Mouse (Mus musculus) erythroblast, adult 5-6 weeks (primary cell): ENCODE results near the gene Rep15. TPM values are rescaled to one million over a fixed set of nuclear protein-coding genes. Genes with fewer than 3 reads are reported as not detected.

Source experiments
- ATAC-seq: replicated peaks from 2 replicates; pipeline ENCODE4 v1.8.0; 2016; ENCODE audit warnings: moderate number of reproducible peaks, mild to moderate bottlenecking, moderate TSS enrichment, inconsistent platforms; ENCODE audit not compliant: poor library complexity, low FRiP score, severe bottlenecking
- total RNA-seq, 2 experiments: library from RNA; stranded (forward) in 1 of 2; stranded (reverse) in 1 of 2; fragments of 150-400 nt in 1 of 2; fragments of 200-764, 138-1000 nt in 1 of 2; gene quantifications; 2 replicates each; pipeline versions ENCODE4 v1.2.3 to v1.2.4; 2015 to 2017; ENCODE audit warnings: low replicate concordance in 2 of 2

The Rep15 gene
- total RNA-seq (2015; ENCODE audit: low replicate concordance), result 0.63 TPM in 1 of 2 replicates, not detected in the other
- 0.28 TPM in 1 of 2 replicates, not detected in the other for total RNA-seq (2017; ENCODE audit: low replicate concordance)

- ATAC-seq, result no peak
Observed at GRCm38 (mm10) chr6:147032303-147032925, at the start of gene Rep15. Rep15 (plus strand) TSS chr6:147032584.

- ATAC-seq, result no peak
Observed at GRCm38 (mm10) chr6:146984569-146984968, 47.8 kb upstream of the Rep15 start.

GRCm38 (mm10) chr6:146994236-146994635 lies 38.1 kb upstream of the Rep15 start:
- ATAC-seq, result no peak

GRCm38 (mm10) chr6:146995391-146995790 lies 37.0 kb upstream of the Rep15 start:
- ATAC-seq, result no peak

GRCm38 (mm10) chr6:146995878-146996277 lies 36.5 kb upstream of the Rep15 start:
- no peak for ATAC-seq

GRCm38 (mm10) chr6:146997006-146997405 lies 35.4 kb upstream of the Rep15 start:
- ATAC-seq, result no peak

GRCm38 (mm10) chr6:146998710-146999109 lies 33.7 kb upstream of the Rep15 start:
- ATAC-seq, result no peak

GRCm38 (mm10) chr6:146999302-146999701 lies 33.1 kb upstream of the Rep15 start:
- ATAC-seq, result no peak

GRCm38 (mm10) chr6:146999755-147000154 lies 32.6 kb upstream of the Rep15 start:
- no peak for ATAC-seq

GRCm38 (mm10) chr6:147008148-147008547 lies 24.2 kb upstream of the Rep15 start:
- no peak; the same call in 1 of the 2 replicates for ATAC-seq

- no peak for ATAC-seq
Observed at GRCm38 (mm10) chr6:147010358-147010757, 22.0 kb upstream of the Rep15 start.

GRCm38 (mm10) chr6:147010811-147011520 lies 21.4 kb upstream of the Rep15 start:
- no peak for ATAC-seq

- no peak for ATAC-seq
Observed at GRCm38 (mm10) chr6:147011555-147011954, 20.8 kb upstream of the Rep15 start.

- ATAC-seq, result no peak
Observed at GRCm38 (mm10) chr6:147011977-147012376, 20.4 kb upstream of the Rep15 start.

- ATAC-seq, result no peak
Observed at GRCm38 (mm10) chr6:147013546-147013945, 18.8 kb upstream of the Rep15 start.

GRCm38 (mm10) chr6:147017906-147018305 lies 14.5 kb upstream of the Rep15 start:
- no peak for ATAC-seq

GRCm38 (mm10) chr6:147018364-147018763 lies 14.0 kb upstream of the Rep15 start:
- ATAC-seq, result no peak

- no peak for ATAC-seq
Observed at GRCm38 (mm10) chr6:147021181-147021580, 11.2 kb upstream of the Rep15 start.

GRCm38 (mm10) chr6:147022375-147023132 lies 9.8 kb upstream of the Rep15 start:
- ATAC-seq, result no peak

- no peak for ATAC-seq
Observed at GRCm38 (mm10) chr6:147023133-147023395, 9.3 kb upstream of the Rep15 start.

GRCm38 (mm10) chr6:147023568-147023967 lies 8.8 kb upstream of the Rep15 start:
- no peak for ATAC-seq
